Mouse (Mus musculus): ENCODE measurements around the gene Adal. TPM values are rescaled to one million over a fixed set of nuclear protein-coding genes. Genes with fewer than 3 reads are reported as not detected.

Gene Adal
- polyA plus RNA-seq, 1 experiment from 2014 or later = 32.0 TPM

- Histone ChIP-seq H3K4me2 (peak overlapping the region; percentile 94), H3K27ac (peak overlapping the region; percentile 99), H3K4me3 (peak overlapping the region; percentile 75), H3K9me3 (no peaks in the 10 kb centered on the region), H3K36me3 (peaks cover 35% of the 10 kb centered on the region), H3K4me1 (replicated peaks) (peaks cover 41% of the 10 kb centered on the region), H3K9ac (peak overlapping the region; percentile 97), H3K27me3 (no peaks in the 10 kb centered on the region)
- 78% methylated on average over 16 of the region's 16 CpGs for WGBS
- no peak for ATAC-seq (ENCODE audit: low FRiP score)
These were observed 1.2 kb downstream of the Adal start for GRCm38 (mm10) chr2:121141216-121142035.

- Histone ChIP-seq H3K9me3 (no peaks in the 10 kb centered on the region), H3K4me2 (no peak overlapping the region), H3K4me1 (replicated peaks) (peaks cover 37% of the 10 kb centered on the region), H3K9ac (no peak overlapping the region), H3K27me3 (no peaks in the 10 kb centered on the region), H3K27ac (no peak overlapping the region), H3K36me3 (peaks cover 41% of the 10 kb centered on the region), H3K4me3 (no peak overlapping the region)
- no peak for ATAC-seq (ENCODE audit: low FRiP score)
- WGBS = 37% methylated on average over 2 of the region's 2 CpGs
These were observed 2.2 kb downstream of the Adal start for GRCm38 (mm10) chr2:121142415-121142814.

GRCm38 (mm10) chr2:121149679-121150078 is 9.5 kb downstream of the Adal start:
- H3K4me2 ChIP-seq = no peak overlapping the region
- no peak overlapping the region for H3K27ac ChIP-seq
- WGBS = 88% methylated on average over 5 of the region's 5 CpGs
- no peak overlapping the region for H3K9ac ChIP-seq
- peaks cover 73% of the 10 kb centered on the region for H3K36me3 ChIP-seq
- H3K27me3 ChIP-seq = no peaks in the 10 kb centered on the region
- H3K4me1 ChIP-seq (replicated peaks) = no peaks in the 10 kb centered on the region
- ATAC-seq (ENCODE audit: low FRiP score) = no peak
- H3K4me3 ChIP-seq = no peak overlapping the region
- H3K9me3 ChIP-seq = no peaks in the 10 kb centered on the region

DNA sequence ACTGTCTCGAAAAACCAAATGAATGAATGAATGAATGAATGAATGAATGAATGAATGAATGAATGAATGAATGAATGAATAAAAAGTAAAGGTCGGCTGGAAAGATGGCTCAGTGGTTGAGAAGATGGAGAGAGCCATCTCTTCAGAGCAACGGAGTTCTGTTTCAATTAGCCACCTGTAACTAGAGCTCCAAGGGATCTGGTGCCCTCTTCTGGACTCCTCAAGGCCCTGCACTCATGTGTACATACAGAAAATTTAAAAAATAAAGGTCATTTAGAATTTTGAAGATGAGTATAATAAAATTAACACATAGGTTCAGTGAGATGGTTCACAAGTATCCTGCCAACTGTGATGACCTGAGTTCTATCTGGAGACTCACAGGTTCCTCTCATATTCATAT is 12.9 kb downstream of the Adal start:
- no peaks in the 10 kb centered on the region for H3K9me3 ChIP-seq
- peaks cover 68% of the 10 kb centered on the region for H3K36me3 ChIP-seq
- no peak overlapping the region for H3K27ac ChIP-seq
- ATAC-seq (ENCODE audit: low FRiP score) = no peak
- 85% methylated on average over 3 of the region's 3 CpGs for WGBS
- no peak overlapping the region for H3K9ac ChIP-seq
- H3K4me1 ChIP-seq (replicated peaks) = no peaks in the 10 kb centered on the region
- no peak overlapping the region for H3K4me3 ChIP-seq
- no peak overlapping the region for H3K4me2 ChIP-seq
- no peaks in the 10 kb centered on the region for H3K27me3 ChIP-seq

GRCm38 (mm10) chr2:121169173-121169572 is 28.9 kb downstream of the Adal start:
- H3K36me3 ChIP-seq = peaks cover 25% of the 10 kb centered on the region
- peak overlapping the region; percentile 89 for H3K4me2 ChIP-seq
- WGBS = 65% methylated on average over 4 of the region's 4 CpGs
- peak overlapping the region; percentile 90 for H3K9ac ChIP-seq
- ATAC-seq (ENCODE audit: low FRiP score) = no peak
- peak overlapping the region; percentile 68 for H3K4me3 ChIP-seq
- no peaks in the 10 kb centered on the region for H3K9me3 ChIP-seq
- H3K27ac ChIP-seq = no peak overlapping the region
- no peaks in the 10 kb centered on the region for H3K27me3 ChIP-seq
- H3K4me1 ChIP-seq (replicated peaks) = peaks cover 37% of the 10 kb centered on the region

DNA sequence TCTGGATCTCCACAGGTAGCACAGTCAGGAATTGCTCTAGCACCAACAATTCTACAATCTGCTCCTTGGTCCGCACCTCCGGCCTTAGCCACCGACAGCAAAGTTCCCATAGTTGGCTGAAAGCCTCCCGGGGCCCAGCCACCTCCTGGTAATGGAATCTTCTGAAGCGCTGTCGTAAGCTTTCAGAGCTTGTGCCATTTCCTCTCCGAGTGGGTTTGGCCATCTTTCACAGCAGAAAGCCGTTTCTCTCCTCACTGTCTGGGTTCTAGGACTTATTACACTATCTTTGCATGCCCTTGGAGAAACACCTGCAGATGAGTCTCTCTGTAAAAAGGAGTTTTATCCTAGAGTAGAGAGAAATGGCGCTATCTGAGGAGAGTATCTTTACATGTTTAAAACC is 29.7 kb downstream of the Adal start:
- H3K36me3 ChIP-seq = peaks cover 26% of the 10 kb centered on the region
- H3K4me1 ChIP-seq (replicated peaks) = peaks cover 37% of the 10 kb centered on the region
- 0 out of 2 replicates have a peak overlapping the region, but pooled peaks have one; percentile 92 for H3K27ac ChIP-seq
- no peak for ATAC-seq (ENCODE audit: low FRiP score)
- WGBS = 9% methylated on average over 9 of the region's 9 CpGs
- peak overlapping the region; percentile 68 for H3K4me3 ChIP-seq
- no peaks in the 10 kb centered on the region for H3K9me3 ChIP-seq
- H3K4me2 ChIP-seq = peak overlapping the region; percentile 89
- H3K9ac ChIP-seq = peak overlapping the region; percentile 90
- no peaks in the 10 kb centered on the region for H3K27me3 ChIP-seq

DNA sequence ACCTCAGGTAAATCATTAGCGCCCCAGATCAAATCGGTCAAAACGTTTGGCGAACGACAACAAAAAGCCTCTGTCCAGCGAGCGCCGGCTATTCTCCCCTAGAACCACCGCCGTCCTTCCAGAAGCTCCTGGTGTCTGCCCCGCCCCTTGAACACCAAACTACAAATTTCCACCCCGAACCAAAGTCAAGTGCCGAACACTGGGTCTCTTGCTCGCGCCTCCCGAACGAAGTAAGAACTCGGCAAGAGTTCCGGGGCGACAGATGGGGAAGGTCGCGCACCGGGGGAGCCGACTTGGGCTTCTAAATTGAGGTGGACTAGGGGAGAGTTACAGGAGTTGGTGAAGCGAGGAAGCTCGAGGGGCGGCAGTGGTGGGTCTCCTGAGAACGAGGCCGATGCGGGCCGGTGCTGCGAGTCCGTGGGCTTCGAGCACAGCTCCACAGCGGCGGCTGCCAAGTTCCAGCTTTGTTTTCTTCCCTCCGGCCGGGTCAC is 30.3 kb downstream of the Adal start, which contains the start of gene Tubgcp4:
TSS of gene Tubgcp4 (plus strand) at position 174 of the 491 bp plus-strand sequence.
- H3K4me2 ChIP-seq = peak within 1 kb of the TSS; percentile 89
- H3K9ac ChIP-seq = peak within 1 kb of the TSS; percentile 90
- under 1% methylated on average over 38 of the region's 38 CpGs for WGBS
- H3K4me1 ChIP-seq (replicated peaks) = peaks cover 37% of the 10 kb centered on the region
- H3K4me3 ChIP-seq = peak within 1 kb of the TSS; percentile 68
- peaks cover 30% of the 10 kb centered on the region for H3K36me3 ChIP-seq
- H3K9me3 ChIP-seq = no peaks in the 10 kb centered on the region
- peak; percentile 72 for ATAC-seq (ENCODE audit: low FRiP score)
- no peaks in the 10 kb centered on the region for H3K27me3 ChIP-seq
- H3K27ac ChIP-seq = peak within 1 kb of the TSS; percentile 92

DNA sequence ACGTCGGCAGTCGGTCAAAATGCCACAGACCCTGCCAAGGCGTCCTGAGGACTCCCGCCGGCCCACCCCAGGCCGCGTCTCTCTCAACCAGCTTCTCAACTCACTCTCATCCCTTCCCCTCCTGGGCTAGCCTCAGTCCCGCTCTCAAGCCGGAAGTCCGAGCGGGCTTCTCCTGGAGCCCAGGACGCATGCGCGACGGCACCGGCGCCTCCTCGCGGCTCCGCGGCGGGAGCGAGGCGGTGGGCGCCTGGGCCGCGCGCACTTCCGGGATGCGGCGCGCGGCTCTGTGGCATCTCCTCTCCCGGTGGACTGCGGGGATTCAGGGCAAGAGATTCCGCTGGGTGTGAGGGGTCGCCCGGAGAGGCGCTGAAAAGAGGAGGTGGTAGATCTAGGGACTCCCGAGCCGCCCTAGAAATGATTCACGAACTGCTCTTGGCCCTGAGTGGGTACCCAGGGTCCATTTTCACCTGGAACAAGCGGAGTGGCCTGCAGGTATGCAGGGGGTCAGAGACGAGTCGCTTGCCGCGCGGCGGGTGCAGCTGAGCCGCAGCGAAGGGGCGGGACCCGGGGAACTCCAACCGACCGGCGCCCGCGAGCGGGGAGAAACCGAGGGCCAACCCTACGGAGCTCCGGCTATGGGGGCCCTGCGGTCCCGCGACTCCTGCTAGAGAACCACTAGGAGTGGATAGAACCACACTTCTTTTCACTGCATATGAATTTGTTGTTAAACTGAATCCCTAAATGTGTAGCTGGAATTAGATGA is 30.9 kb downstream of the Adal start, which contains the start of gene Zscan29:
TSS of gene Zscan29 (minus strand) at position 146 of the 763 bp plus-strand sequence.
- H3K27me3 ChIP-seq = no peaks in the 10 kb centered on the region
- peak within 1 kb of the TSS; percentile 89 for H3K4me2 ChIP-seq
- peaks cover 31% of the 10 kb centered on the region for H3K36me3 ChIP-seq
- peak; percentile 97 for ATAC-seq (ENCODE audit: low FRiP score)
- H3K4me3 ChIP-seq = peak within 1 kb of the TSS; percentile 68
- H3K4me1 ChIP-seq (replicated peaks) = peaks cover 37% of the 10 kb centered on the region
- under 1% methylated on average over 65 of the region's 66 CpGs for WGBS
- no peaks in the 10 kb centered on the region for H3K9me3 ChIP-seq
- H3K27ac ChIP-seq = peak within 1 kb of the TSS; percentile 92
- peak within 1 kb of the TSS; percentile 90 for H3K9ac ChIP-seq

DNA sequence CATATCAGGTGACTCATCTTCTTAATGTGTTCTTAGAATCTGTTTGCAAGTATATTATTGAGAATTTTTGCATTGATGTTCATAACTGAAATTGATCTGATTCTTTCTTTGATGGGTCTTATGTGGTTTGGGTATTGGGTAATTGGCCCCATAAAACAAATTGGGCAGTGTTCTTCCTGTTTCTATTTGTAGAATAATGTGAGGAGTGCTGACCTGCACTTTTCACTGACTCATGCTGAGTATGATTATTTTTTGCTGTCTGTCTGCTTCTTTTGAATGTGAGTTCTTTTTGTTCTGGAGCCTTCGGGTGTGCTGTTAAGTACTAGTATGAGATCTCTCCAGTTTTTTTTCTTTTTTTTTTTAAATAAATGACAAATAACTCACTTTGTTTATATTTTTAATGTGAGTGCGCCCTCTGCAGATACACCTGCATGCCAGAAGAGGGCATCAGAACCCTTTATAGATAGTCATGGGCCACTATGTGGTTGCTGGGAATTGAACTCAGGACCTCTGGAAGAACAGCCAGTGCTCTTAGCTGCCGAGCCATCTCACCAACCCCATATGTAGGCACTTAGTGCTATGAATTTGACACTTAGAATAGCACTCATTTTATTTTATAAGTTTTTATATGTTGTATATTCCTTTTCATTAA is 38.7 kb downstream of the Adal start:
- H3K27me3 ChIP-seq = no peaks in the 10 kb centered on the region
- no peak overlapping the region for H3K4me3 ChIP-seq
- H3K36me3 ChIP-seq = peaks cover 78% of the 10 kb centered on the region
- H3K4me2 ChIP-seq = no peak overlapping the region
- ATAC-seq (ENCODE audit: low FRiP score) = no peak
- no peak overlapping the region for H3K27ac ChIP-seq
- no peaks in the 10 kb centered on the region for H3K4me1 ChIP-seq (replicated peaks)
- 98% methylated on average over 3 of the region's 3 CpGs for WGBS
- H3K9me3 ChIP-seq = no peaks in the 10 kb centered on the region
- no peak overlapping the region for H3K9ac ChIP-seq

GRCm38 (mm10) chr2:121183431-121183830 is 43.2 kb downstream of the Adal start:
- Histone ChIP-seq H3K9ac (no peak overlapping the region), H3K27ac (no peak overlapping the region), H3K36me3 (peaks cover 74% of the 10 kb centered on the region), H3K27me3 (no peaks in the 10 kb centered on the region), H3K9me3 (no peaks in the 10 kb centered on the region), H3K4me1 (replicated peaks) (no peaks in the 10 kb centered on the region), H3K4me3 (no peak overlapping the region), H3K4me2 (no peak overlapping the region)
- ATAC-seq (ENCODE audit: low FRiP score) = no peak
- 91% methylated on average over 5 of the region's 5 CpGs for WGBS

- Histone ChIP-seq H3K27ac (no peak overlapping the region), H3K9ac (no peak overlapping the region), H3K9me3 (no peaks in the 10 kb centered on the region), H3K4me1 (replicated peaks) (no peaks in the 10 kb centered on the region), H3K36me3 (peaks cover 73% of the 10 kb centered on the region), H3K4me2 (no peak overlapping the region), H3K27me3 (no peaks in the 10 kb centered on the region), H3K4me3 (no peak overlapping the region)
- ATAC-seq (ENCODE audit: low FRiP score) = no peak
- 94% methylated on average over 7 of the region's 7 CpGs for WGBS
These were observed 43.9 kb downstream of the Adal start for GRCm38 (mm10) chr2:121184142-121184541.

- ATAC-seq (ENCODE audit: low FRiP score) = no peak
- Histone ChIP-seq H3K4me1 (replicated peaks) (no peaks in the 10 kb centered on the region), H3K36me3 (peaks cover 87% of the 10 kb centered on the region), H3K9ac (no peak overlapping the region), H3K4me3 (no peak overlapping the region), H3K27me3 (no peaks in the 10 kb centered on the region), H3K9me3 (no peaks in the 10 kb centered on the region), H3K4me2 (no peak overlapping the region), H3K27ac (no peak overlapping the region)
- 77% methylated on average over 1 of the region's 1 CpGs for WGBS
These were observed 48.3 kb downstream of the Adal start for GRCm38 (mm10) chr2:121188530-121188929.
